Mouse (Mus musculus) adrenal gland, adult 2 months (tissue): ENCODE results near the gene Hsd3b2. TPM values are rescaled to one million over a fixed set of nuclear protein-coding genes. Genes with fewer than 3 reads are reported as not detected.
A peak's percentile ranks its signal among the peaks of the same experiment; 100 is the strongest.
"Not testable (repeated sequence)": the region's sequence is repeated elsewhere in the genome, so short reads cannot be mapped to it uniquely, and the experiment has no call there.

Experiments
- DNase-seq: peaks from one replicate; pipeline ENCODE4 v3.0.0; 2021
- long read RNA-seq: library from polyadenylated mRNA; stranded (forward); transcript quantifications from one replicate; pipeline ENCODE4 v2.0.0, GENCODE M21; 2021
- polyA plus RNA-seq: library from polyadenylated mRNA; depleted of rRNA; stranded (reverse); fragments of >200 nt; gene quantifications from 2 replicates; pipeline ENCODE4 v1.2.3, GENCODE M21; 2012; rRNA removed
- total RNA-seq, 2 experiments: library from RNA; stranded (reverse); gene quantifications; 2 replicates each; pipeline ENCODE4 v1.2.3; 2021

Gene Hsd3b2
- total RNA-seq, result under 1 TPM in 1 of 2 experiments, not detected in 1; 0.14 TPM
- polyA plus RNA-seq, result not detected in 2 replicates
- long read RNA-seq, result 0 reads

DNA sequence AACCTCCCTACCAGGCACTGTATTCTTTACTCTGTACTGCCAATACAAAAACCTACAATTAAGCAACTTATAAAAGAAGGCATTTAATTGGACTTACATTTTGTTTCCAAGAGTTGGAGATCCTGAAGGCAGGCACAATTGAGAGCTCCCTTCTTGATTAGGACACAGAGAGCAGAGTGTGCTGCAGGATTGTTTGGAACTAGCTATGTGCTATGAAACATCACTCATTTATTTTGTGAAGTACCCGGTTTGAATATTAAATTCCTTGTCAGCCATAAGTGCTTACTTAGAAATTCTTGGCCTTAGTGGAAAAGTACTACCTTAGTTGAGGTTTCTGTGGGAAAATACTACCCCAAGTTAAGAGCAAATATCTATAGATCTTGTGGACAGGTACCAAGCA lies at the start of gene Hsd3b2:
Hsd3b2 (minus strand) TSS at position 168 of the 400 bp plus-strand sequence.
- DNase-seq, result no peak

DNA sequence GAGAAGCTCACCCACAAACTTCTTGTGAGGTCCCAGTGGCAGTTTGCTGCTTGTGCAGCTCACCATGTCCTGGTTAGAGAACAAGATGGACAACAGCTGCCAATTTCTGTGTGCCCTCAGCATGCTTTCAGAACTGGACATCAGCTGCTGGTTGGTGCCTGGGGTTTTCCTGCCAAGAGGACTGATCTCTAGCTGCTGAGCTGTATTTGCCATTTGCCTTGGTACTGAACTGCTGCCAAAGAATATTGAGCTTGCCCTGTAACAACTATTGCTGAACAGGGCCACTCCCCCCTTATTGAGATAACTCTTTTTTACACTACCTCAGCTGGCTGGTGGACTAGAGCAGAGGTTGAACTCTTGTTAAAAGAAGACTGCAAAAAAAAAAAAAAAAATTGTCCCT lies 39.8 kb upstream of the Hsd3b2 start:
- peak; percentile 4 for DNase-seq

DNA sequence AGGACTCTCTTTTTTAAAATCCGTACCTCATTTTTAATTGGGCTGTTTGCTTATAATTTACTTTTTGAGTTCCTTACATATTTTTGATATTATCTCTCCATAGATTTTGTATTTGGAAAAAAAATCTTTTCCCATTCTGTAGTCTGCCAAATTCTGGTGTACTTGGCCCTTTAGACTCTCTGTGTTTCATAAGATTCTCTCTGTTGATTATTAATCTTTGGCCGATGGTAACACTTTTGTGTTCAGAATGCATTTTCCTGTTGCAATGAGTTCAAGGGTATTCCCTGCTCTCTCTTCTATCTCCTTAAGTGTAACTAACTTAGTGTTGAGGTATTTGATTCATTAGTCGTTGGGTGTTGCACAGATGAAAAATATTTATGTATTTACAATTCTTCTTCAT lies 32.5 kb upstream of the Hsd3b2 start:
- no peak for DNase-seq

DNA sequence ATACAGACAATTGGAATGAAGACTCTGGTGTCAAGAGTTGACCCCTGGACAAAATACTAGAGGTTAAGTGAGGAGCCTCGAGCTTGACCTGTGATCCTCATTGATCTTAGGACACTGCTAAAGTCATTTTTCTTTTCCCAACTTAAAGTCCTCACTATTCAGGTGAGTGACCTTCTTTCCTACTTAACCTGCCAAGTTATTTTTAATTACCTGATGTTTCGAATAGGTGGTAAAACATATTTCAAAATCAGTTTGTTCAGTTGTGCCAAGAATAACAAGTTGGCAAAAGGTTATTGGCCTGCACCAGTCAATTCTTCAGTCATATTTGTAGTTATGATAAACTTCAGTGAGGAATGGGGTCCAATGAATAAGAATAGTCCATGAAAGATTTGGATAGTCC lies 27.8 kb upstream of the Hsd3b2 start:
- no peak for DNase-seq

DNA sequence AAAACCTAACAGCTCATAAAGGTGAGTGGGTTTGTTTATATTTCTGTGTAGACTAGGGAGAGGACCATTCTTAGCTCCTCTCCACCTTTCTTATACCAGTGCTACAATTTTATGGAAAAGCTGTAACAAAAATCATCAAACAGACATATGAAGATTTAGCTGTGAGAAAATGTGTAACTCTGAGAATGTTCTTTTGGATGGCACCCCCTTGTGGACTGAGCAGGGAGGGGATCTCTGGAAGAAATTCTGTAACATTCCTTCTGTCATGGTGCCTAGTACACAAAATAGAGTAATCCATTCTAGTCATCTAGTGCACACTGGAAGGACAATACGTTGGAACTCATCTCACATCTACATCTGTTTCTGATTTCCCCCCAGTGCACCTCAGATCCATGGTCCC lies 16.7 kb upstream of the Hsd3b2 start:
- DNase-seq, result not testable (repeated sequence)

DNA sequence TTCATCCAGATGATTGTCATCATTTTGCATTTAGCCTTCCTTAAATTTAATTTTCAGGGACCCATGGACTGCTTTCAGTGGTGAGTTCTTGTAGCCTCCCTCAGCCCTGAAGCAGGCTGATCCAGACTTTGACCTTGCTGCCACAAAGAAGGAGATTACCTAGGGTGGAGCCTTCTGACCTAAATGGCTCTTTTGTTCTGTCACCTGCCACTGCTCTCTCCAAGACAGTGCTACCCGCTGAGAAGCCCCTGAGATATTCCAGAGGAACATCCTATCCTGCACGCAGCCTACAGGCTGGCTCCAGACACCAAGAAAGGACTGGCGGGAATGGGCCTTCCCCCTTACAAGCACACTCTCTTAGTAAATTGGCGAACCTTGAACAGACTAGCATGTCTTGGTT lies 10.0 kb upstream of the Hsd3b2 start:
- no peak for DNase-seq

DNA sequence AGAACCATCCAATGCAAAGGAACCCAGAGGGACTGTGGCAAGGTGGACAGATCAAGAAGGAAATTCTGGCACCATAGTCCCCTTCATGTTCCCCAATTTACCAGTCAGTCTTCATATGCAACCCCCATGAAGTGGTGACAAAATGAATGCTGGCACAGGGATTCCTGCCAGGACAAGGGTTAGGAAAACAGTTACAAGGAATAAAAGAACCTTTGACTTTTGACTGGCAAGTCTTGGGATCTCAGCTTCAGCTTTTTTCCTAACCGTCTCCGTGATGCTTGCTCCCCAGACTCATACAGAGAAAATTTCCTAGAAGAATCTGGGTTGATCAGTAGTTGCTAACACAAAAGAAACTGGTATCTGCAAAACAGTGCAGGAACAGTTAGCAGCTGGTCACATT lies 9.4 kb upstream of the Hsd3b2 start:
- no peak for DNase-seq

DNA sequence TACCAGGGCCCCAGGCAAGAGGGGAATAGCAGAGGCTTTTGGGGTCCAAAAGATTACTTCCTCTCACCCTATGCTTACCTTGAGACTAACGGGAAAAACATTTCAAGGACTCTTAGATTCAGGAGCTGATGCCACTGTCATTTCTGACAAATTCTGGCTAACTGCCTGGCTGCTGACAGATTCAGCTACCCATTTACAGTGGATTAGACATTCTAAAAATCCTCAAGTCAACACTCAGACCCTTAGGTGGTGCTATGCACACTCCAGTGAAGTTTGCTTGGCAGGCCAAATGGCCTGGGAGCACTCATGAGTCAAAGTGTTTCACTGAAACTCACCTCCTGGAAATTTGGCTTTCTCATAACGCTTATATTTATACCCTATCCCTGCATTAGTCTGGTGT lies 1.9 kb upstream of the Hsd3b2 start:
- DNase-seq, result peak; percentile 32

DNA sequence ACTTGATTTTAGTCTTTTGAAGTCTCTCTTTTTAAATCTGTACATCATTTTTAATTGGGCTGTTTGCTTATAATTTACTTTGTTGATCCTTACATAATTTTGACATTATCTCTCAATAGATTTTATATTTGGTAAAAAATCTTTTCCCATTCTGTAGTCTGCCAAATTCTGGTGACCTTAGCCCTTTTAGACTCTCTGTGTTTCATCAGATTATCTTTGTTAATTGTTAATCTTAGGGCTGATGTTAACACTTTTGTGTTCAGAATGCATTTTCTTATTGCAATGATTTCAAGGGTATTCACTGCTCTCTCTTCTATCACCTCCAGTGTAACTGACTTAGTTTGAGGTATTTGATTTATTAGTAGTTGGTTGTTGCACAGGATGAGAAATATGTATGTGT lies 3.6 kb downstream of the Hsd3b2 start:
- DNase-seq, result no peak

DNA sequence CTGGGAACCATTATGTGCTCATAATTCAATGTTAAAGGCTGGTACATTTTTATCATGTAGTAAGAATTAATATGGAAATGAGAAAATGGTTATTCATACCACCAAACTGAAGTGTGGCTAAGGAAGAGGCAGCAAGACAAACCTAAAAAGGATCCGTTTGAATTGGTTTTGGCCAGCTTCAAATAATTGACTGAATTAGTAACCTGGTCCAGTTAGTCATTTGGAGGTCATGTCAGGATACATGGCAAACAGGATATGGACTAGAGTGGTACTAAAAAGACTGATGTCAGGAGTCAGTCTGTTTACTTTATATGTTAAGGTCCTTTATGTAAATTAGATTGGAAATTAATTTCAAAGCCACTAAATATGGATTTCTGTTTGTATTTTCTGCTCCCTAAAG lies 41.9 kb downstream of the Hsd3b2 start:
- no peak for DNase-seq

DNA sequence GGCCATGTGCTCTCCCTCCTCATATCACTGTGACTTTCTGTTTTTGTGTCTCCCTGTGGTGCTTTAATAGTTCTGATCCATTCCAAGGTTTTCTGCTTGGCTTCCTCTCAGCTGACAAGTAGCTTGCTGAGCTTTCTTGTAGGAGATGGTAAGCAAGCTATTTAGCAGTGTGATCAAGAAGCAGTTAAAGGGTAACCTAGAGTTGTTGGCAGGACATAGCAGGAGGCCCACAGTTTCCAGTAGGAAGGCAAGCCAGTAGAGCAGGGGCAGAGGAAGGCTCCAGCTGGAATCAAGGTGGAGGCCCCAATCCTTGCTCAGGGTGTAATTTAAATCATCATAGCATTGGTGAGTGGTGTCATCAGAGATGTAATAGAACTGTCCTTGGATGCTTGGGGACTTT lies 43.6 kb downstream of the Hsd3b2 start:
- no peak for DNase-seq

Other genes with a start within 250 kb of the Hsd3b2 start
- not detected for gene Hsd3b4, start 214.0 kb downstream of the Hsd3b2 start, total RNA-seq
- gene Hsd3b4, start 214.0 kb downstream of the Hsd3b2 start, polyA plus RNA-seq, result not detected in 2 replicates
- gene Gm10681, start 135.7 kb downstream of the Hsd3b2 start, total RNA-seq, result not detected
- not detected in 2 replicates for gene Gm10681, start 135.7 kb downstream of the Hsd3b2 start, polyA plus RNA-seq
- gene Hsd3b5, start 94.3 kb downstream of the Hsd3b2 start, total RNA-seq, result not detected
- not detected in 2 replicates for gene Hsd3b5, start 94.3 kb downstream of the Hsd3b2 start, polyA plus RNA-seq
- under 1 TPM in 1 of 2 experiments, not detected in 1; 0.29 TPM for gene Hsd3b3, start 38.6 kb upstream of the Hsd3b2 start, total RNA-seq
- gene Hsd3b3, start 38.6 kb upstream of the Hsd3b2 start, polyA plus RNA-seq, result 0.35 TPM in 1 of 2 replicates, not detected in the other
- 100 to 1,000 TPM in 1 of 2 experiments, 10 to 100 TPM in 1; 75.9 to 236 TPM for gene Hsd3b6, start 89.9 kb upstream of the Hsd3b2 start, total RNA-seq
- 25.3 and 27.1 TPM in 2 replicates for gene Hsd3b6, start 89.9 kb upstream of the Hsd3b2 start, polyA plus RNA-seq
- over 10,000 TPM; 12,384 to 13,319 TPM for gene Hsd3b1, start 135.3 kb upstream of the Hsd3b2 start, total RNA-seq
- 2,936 and 3,465 TPM in 2 replicates for gene Hsd3b1, start 135.3 kb upstream of the Hsd3b2 start, polyA plus RNA-seq
- 100 to 1,000 TPM; 211 to 479 TPM for gene Hao2, start 168.7 kb upstream of the Hsd3b2 start, total RNA-seq
- gene Hao2, start 168.7 kb upstream of the Hsd3b2 start, polyA plus RNA-seq, result 8.8 and 10.9 TPM in 2 replicates